Mouse (Mus musculus) kidney, postnatal 0 days (tissue): ENCODE data around the gene Robo2. TPM values are rescaled to one million over a fixed set of nuclear protein-coding genes. Genes with fewer than 3 reads are reported as not detected.

Source experiments
- ATAC-seq: fragments of 200-750 bp; cut with Nextera tagmentation; replicated peaks from 2 replicates; pipeline ENCODE4 v1.8.0; 2017; ENCODE audit warnings: low read depth, moderate number of reproducible peaks, moderate TSS enrichment, moderate library complexity; ENCODE audit not compliant: low FRiP score
- DNase-seq: peaks from one replicate; pipeline ENCODE4 v3.0.0-alpha.2; 2016; ENCODE audit warnings: low spot score
- H3K27ac ChIP-seq: fragments of 300-500 bp; sonication (generic); 2 replicates; pipeline ENCODE4 v1.5.1; 2014; ENCODE audit warnings: mild to moderate bottlenecking
- H3K27me3 ChIP-seq: fragments of 300-500 bp; sonication (generic); 2 replicates; pipeline ENCODE4 v1.6.1; 2014; ENCODE audit warnings: low read length, mixed read lengths; ENCODE audit not compliant: insufficient read depth
- H3K36me3 ChIP-seq: fragments of 300-500 bp; sonication (generic); 2 replicates; pipeline ENCODE4 v1.6.1; 2014; ENCODE audit warnings: low read length, mixed read lengths; ENCODE audit not compliant: insufficient read depth
- H3K4me1 ChIP-seq: fragments of 300-500 bp; sonication (generic); replicated peaks from 2 replicates; pipeline ENCODE4 v1.6.1; 2014; ENCODE audit warnings: antibody characterized with exemption, low read length, mixed read lengths; ENCODE audit not compliant: insufficient read depth
- H3K4me2 ChIP-seq: fragments of 300-500 bp; sonication (generic); 2 replicates; pipeline ENCODE4 v1.6.1; 2014; ENCODE audit warnings: mild to moderate bottlenecking, low read length, moderate library complexity, mixed read lengths
- H3K4me3 ChIP-seq: fragments of 300-500 bp; sonication (generic); replicated peaks from 2 replicates; pipeline ENCODE4 v1.5.1; 2014; ENCODE audit warnings: low read depth, low read length
- H3K9ac ChIP-seq: fragments of 300-500 bp; sonication (generic); 2 replicates; pipeline ENCODE4 v1.6.1; 2014; ENCODE audit warnings: low read depth, low read length
- H3K9me3 ChIP-seq: fragments of 300-500 bp; sonication (generic); replicated peaks from 2 replicates; pipeline ENCODE4 v1.6.1; 2016; ENCODE audit warnings: low read length, inconsistent platforms, mixed read lengths
- CTCF ChIP-seq: IDR thresholded peaks from 2 replicates; pipeline ENCODE4 v1.5.1; 2016; ENCODE audit warnings: antibody characterized with exemption, low read depth, mild to moderate bottlenecking, moderate library complexity
- WGBS: fragments of 180-500 bp; shearing (Covaris S2); extraction: QIAGEN DNeasy Blood & Tissue Kit; methylation state at CpG from one replicate; pipeline ENCODE4 v1.1.7; 2014; 5-methylcytosine and 5-hydroxymethylcytosine counted together
- polyA plus RNA-seq: library from polyadenylated mRNA; unstranded; fragments of >200 nt; fragmentation: Nextera tagmentation; extraction: Ambion mirVana; gene quantifications from 2 replicates; pipeline ENCODE4 v1.2.1, GENCODE M21; 2015

Robo2 gene
- polyA plus RNA-seq, 1 experiment from 2014 or later: 30.7 TPM

- H3K27me3 ChIP-seq: no peaks in the 10 kb centered on the region
Observed at GRCm38 (mm10) chr16:74307543-74307887, 104.1 kb downstream of the Robo2 start.

GRCm38 (mm10) chr16:74306876-74307542 is 104.6 kb downstream of the Robo2 start:
- no peak overlapping the region for H3K9ac ChIP-seq
- no peaks in the 10 kb centered on the region for H3K36me3 ChIP-seq
- H3K27ac ChIP-seq: no peak overlapping the region
- DNase-seq (no peak), ATAC-seq (no peak)
- no peak overlapping the region for H3K4me2 ChIP-seq
- 0 out of 2 replicates have a peak, but pooled peaks cover 2% of the 10 kb centered on the region for H3K4me1 ChIP-seq
- no peaks in the 10 kb centered on the region for H3K27me3 ChIP-seq
- WGBS: 68% methylated on average over 5 of the region's 5 CpGs
- H3K4me3 ChIP-seq: no peak overlapping the region
- no peaks in the 10 kb centered on the region for H3K9me3 ChIP-seq
- TF ChIP-seq CTCF: no peak; the same call in 1 of the 2 replicates

More at GRCm38 (mm10) chr16:74307543-74307887, 104.1 kb downstream of the Robo2 start:
- H3K36me3 ChIP-seq: no peaks in the 10 kb centered on the region
- H3K4me3 ChIP-seq: no peak overlapping the region
- H3K27ac ChIP-seq: no peak overlapping the region
- DNase-seq (no peak), ATAC-seq (no peak)
- 37% methylated on average over 6 of the region's 6 CpGs for WGBS
- TF ChIP-seq CTCF: no peak
- H3K4me2 ChIP-seq: no peak overlapping the region
- H3K9ac ChIP-seq: no peak overlapping the region
- no peaks in the 10 kb centered on the region for H3K9me3 ChIP-seq
- H3K4me1 ChIP-seq: 0 out of 2 replicates have a peak, but pooled peaks cover 2% of the 10 kb centered on the region

- Histone ChIP-seq H3K27me3 (no peaks in the 10 kb centered on the region), H3K27ac (no peak overlapping the region), H3K4me1 (no peaks in the 10 kb centered on the region), H3K36me3 (no peaks in the 10 kb centered on the region), H3K4me2 (no peak overlapping the region), H3K9ac (no peak overlapping the region), H3K4me3 (no peak overlapping the region), H3K9me3 (no peaks in the 10 kb centered on the region)
- no peak for TF ChIP-seq CTCF
- 76% methylated on average over 8 of the region's 8 CpGs for WGBS
- no peak for DNase-seq
- no peak for ATAC-seq
Observed at GRCm38 (mm10) chr16:74287878-74288277, 123.7 kb downstream of the Robo2 start.

GRCm38 (mm10) chr16:74282549-74282948 is 129.1 kb downstream of the Robo2 start:
- Histone ChIP-seq H3K36me3 (no peaks in the 10 kb centered on the region), H3K27ac (no peak overlapping the region), H3K27me3 (no peaks in the 10 kb centered on the region), H3K9me3 (no peaks in the 10 kb centered on the region), H3K4me3 (no peak overlapping the region), H3K4me1 (no peaks in the 10 kb centered on the region), H3K4me2 (no peak overlapping the region), H3K9ac (no peak overlapping the region)
- no peak for ATAC-seq
- no peak for DNase-seq
- no peak for TF ChIP-seq CTCF
- 77% methylated on average over 6 of the region's 6 CpGs for WGBS

GRCm38 (mm10) chr16:74276855-74277573 is 134.6 kb downstream of the Robo2 start:
- Histone ChIP-seq H3K4me2 (no peak overlapping the region), H3K27me3 (no peaks in the 10 kb centered on the region), H3K27ac (no peak overlapping the region), H3K9ac (no peak overlapping the region), H3K4me1 (no peaks in the 10 kb centered on the region), H3K4me3 (no peak overlapping the region), H3K36me3 (no peaks in the 10 kb centered on the region), H3K9me3 (no peaks in the 10 kb centered on the region)
- no peak for TF ChIP-seq CTCF
- DNase-seq (no peak), ATAC-seq (no peak)
- WGBS: 35% methylated on average over 3 of the region's 3 CpGs

- Histone ChIP-seq H3K9ac (no peak overlapping the region), H3K4me3 (no peak overlapping the region), H3K4me2 (no peak overlapping the region), H3K36me3 (no peaks in the 10 kb centered on the region), H3K27ac (no peak overlapping the region), H3K27me3 (no peaks in the 10 kb centered on the region), H3K4me1 (no peaks in the 10 kb centered on the region), H3K9me3 (no peaks in the 10 kb centered on the region)
- ATAC-seq (no peak), DNase-seq (no peak)
- 98% methylated on average over 1 of the region's 1 CpGs for WGBS
- TF ChIP-seq CTCF: no peak
Observed at GRCm38 (mm10) chr16:74274596-74274995, 137.0 kb downstream of the Robo2 start.
